Mouse (Mus musculus): Measurements from ENCODE around the gene Fgfr2. TPM values are rescaled to one million over a fixed set of nuclear protein-coding genes. Genes with fewer than 3 reads are reported as not detected.
A peak's percentile ranks its signal among the peaks of the same experiment; 100 is the strongest.

Fgfr2 gene
- polyA plus RNA-seq, 1 experiment: 1.7 TPM

DNA sequence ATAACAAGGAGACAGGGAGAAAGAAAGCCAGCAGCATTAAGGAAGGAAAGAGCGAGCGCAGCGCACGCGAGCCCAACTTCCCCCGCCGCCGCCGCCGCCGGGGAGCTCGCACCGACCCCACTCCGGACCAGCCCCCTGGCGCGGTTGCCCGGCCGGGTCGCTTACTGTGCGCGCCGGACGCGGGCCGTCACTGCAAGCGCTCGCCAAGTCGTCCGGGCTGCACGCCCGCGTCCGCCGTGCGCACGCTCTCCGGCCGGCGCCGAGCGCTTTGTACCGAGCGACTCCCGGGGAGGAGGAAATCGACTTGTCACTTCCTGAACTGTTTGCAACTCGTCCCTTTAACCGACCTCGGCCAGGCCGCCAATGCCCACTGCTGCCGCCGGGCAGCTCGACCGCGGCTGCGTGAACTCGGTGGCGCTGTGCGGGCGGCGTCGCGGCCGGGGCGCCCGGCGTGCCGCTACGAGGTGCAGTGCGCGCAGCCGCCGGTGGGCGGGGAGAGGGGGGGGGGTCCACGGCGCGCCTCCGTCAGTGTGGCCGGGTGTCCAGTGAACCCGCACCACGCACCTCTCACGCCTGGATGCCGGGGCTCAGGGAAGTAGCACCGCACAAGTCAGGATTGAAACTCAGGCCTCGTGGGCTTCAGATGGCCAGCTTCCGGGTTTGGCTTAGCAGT, 309.6 kb downstream of the Fgfr2 start, which contains the start of gene Fam53b:
Fam53b (minus strand) TSS at position 471 of the 673 bp plus-strand sequence.
- TF ChIP-seq MYOG (IDR thresholded peaks at IDR 0.05; ENCODE audit: control insufficient read depth, extremely low read depth, insufficient read length) (no peak), MYOD1 (IDR thresholded peaks at IDR 0.05; ENCODE audit: control insufficient read depth, insufficient read length, low read depth) (no peak), MAX (IDR thresholded peaks at IDR 0.05) (peak; percentile 43), CTCF (IDR thresholded peaks at IDR 0.05; ENCODE audit: control insufficient read depth, insufficient read depth, insufficient read length) (peak; percentile 55)
- no peaks in the 10 kb centered on the region for H3K36me3 ChIP-seq (ENCODE audit: control insufficient read depth, insufficient read depth)
- H3K79me2 ChIP-seq (ENCODE audit: control insufficient read depth, insufficient read depth): no peaks in the 10 kb centered on the region
- H3ac ChIP-seq (ENCODE audit: control insufficient read depth, insufficient read length, low read depth): peak within 1 kb of the TSS; percentile 69
- H3K27me3 ChIP-seq (ENCODE audit: control insufficient read depth, insufficient read depth, insufficient read length): no peaks in the 10 kb centered on the region
- peak within 1 kb of the TSS; percentile 32 for H3K4me3 ChIP-seq (ENCODE audit: insufficient read depth, poor library complexity, severe bottlenecking)
- no peaks in the 10 kb centered on the region for H3K79me3 ChIP-seq (ENCODE audit: low read depth)

DNA sequence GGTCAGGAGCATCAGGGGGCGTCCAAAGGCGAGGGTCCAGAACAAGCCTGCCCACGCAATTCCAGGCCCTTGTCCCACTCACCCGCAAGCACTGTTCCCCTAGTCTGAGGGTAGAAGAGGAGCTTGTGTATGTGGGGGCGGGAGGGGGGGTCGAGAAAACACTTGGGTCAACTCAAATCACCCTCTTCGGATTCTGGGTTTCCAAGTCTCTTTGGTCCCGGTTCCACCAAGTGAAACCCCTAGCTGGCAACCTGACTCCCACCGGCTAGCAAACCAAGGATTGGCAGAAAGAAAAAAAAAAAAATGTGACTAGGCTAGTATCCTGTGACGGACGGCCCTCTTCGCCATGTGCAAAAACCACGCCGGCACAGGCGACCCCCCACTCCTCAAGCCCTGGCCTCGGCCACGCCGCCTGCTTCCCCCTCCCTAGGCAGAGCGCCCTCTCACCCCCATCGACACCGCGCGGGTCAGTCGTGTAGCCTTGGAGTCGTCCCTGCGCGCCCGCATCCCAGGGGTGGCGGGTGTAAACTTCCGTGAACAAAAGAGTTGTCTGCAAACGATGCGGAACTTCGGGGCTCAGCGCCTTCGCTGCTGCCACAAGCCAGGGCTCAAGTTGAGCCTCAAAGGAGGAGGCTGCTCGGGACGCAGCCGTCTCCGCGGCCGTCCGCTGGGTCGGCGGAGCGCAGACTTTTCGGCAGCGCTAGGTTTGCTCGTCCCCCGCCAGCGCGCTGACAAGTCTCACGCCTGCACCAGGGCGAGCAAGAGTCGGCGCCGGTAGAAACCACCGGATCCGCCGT, 310.3 kb downstream of the Fgfr2 start:
- Histone ChIP-seq H3K4me3 (ENCODE audit: insufficient read depth, poor library complexity, severe bottlenecking) (peak overlapping the region; percentile 32), H3ac (ENCODE audit: control insufficient read depth, insufficient read length, low read depth) (peak overlapping the region; percentile 69), H3K79me3 (ENCODE audit: low read depth) (no peaks in the 10 kb centered on the region), H3K36me3 (ENCODE audit: control insufficient read depth, insufficient read depth) (no peaks in the 10 kb centered on the region), H3K79me2 (ENCODE audit: control insufficient read depth, insufficient read depth) (no peaks in the 10 kb centered on the region), H3K27me3 (ENCODE audit: control insufficient read depth, insufficient read depth, insufficient read length) (no peaks in the 10 kb centered on the region)
- no peak for TF ChIP-seq MYOD1 (IDR thresholded peaks at IDR 0.05; ENCODE audit: control insufficient read depth, insufficient read length, low read depth)
- no peak for TF ChIP-seq CTCF (IDR thresholded peaks at IDR 0.05; ENCODE audit: control insufficient read depth, insufficient read depth, insufficient read length)
- TF ChIP-seq CEBPB (IDR thresholded peaks at IDR 0.05; ENCODE audit: low read depth): no peak
- no peak for TF ChIP-seq MYOG (IDR thresholded peaks at IDR 0.05; ENCODE audit: control insufficient read depth, extremely low read depth, insufficient read length)
- no peak for TF ChIP-seq FOSL1 (IDR thresholded peaks at IDR 0.05; ENCODE audit: insufficient read depth, low read length, poor library complexity, severe bottlenecking)
- no peak for TF ChIP-seq MAX (IDR thresholded peaks at IDR 0.05)

DNA sequence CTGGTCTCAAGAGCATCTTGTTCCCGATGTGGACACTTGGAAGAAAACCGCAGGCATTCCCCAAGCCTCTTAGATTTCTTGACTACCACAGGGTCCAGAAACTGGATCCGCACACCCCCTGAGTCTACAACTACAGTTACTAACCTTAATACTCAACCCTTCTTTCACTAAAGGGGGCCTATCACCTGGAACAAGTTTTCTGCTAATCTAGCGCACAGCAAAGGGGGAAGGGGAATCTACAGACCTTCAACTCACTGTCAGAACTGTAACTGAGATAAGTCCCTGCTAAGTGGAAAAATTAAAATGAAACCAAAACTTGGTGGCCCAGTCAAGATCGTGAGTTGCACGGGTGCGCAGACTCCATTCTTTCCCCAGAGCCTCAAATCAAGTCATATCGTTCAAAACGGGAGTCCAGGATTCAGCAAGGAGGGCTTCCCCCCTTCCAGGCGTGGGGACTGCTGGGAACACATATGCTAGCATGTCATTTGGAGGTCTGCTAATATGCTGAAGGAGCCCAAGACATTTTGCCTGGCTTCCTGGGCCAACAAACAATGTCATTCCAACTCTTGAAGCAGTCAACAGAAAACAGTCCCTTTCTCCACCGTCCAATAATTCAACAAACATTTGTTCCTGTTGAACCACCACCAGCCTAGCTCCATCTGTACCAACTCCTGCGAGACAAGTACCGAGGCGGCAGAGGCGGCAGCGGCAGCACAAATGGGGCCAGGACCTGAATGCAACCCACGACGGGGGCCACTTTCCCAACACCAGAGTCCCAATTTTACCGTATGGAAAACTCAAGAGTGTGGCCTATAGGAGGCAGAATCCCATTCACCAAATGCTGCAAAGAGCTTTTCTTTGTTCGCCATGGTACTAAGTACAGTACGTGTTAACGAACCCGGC, 311.2 kb downstream of the Fgfr2 start:
- no peak for TF ChIP-seq MYOG (IDR thresholded peaks at IDR 0.05; ENCODE audit: control insufficient read depth, extremely low read depth, insufficient read length)
- TF ChIP-seq CTCF (IDR thresholded peaks at IDR 0.05; ENCODE audit: control insufficient read depth, insufficient read depth, insufficient read length): no peak
- TF ChIP-seq MYOD1 (IDR thresholded peaks at IDR 0.05; ENCODE audit: control insufficient read depth, insufficient read length, low read depth): no peak
- TF ChIP-seq CEBPB (IDR thresholded peaks at IDR 0.05; ENCODE audit: low read depth): no peak
- no peak for TF ChIP-seq MAX (IDR thresholded peaks at IDR 0.05)
- TF ChIP-seq USF1 (IDR thresholded peaks at IDR 0.05; ENCODE audit: low read depth): no peak
- TF ChIP-seq FOSL1 (IDR thresholded peaks at IDR 0.05; ENCODE audit: insufficient read depth, low read length, poor library complexity, severe bottlenecking): no peak
- Histone ChIP-seq H3K36me3 (ENCODE audit: control insufficient read depth, insufficient read depth) (no peaks in the 10 kb centered on the region), H3K79me2 (ENCODE audit: control insufficient read depth, insufficient read depth) (no peaks in the 10 kb centered on the region), H3K27me3 (ENCODE audit: control insufficient read depth, insufficient read depth, insufficient read length) (no peaks in the 10 kb centered on the region), H3K79me3 (ENCODE audit: low read depth) (no peaks in the 10 kb centered on the region), H3ac (ENCODE audit: control insufficient read depth, insufficient read length, low read depth) (peak overlapping the region; percentile 19), H3K4me3 (ENCODE audit: insufficient read depth, poor library complexity, severe bottlenecking) (no peak overlapping the region)

DNA sequence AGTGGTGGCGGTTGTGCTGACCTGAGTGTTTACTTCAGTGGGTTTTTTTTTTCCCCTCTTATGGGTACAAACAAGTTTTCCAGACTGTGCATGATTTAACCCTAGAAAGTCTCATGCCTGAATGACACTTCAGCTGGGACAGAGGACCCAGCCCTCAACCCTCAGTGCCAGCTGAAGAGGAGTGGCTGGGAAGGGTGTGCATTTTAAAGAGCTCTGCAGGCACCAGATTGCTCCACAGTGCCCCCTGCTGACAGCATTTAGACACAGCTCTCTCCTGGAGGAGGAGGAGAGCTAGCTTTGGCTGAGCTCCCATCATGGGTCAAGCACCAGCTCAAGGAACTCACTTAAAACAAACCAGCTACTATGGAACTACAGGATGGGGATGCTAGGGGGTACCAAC, 312.3 kb downstream of the Fgfr2 start:
- H3K36me3 ChIP-seq (ENCODE audit: control insufficient read depth, insufficient read depth): no peaks in the 10 kb centered on the region
- TF ChIP-seq CTCF (IDR thresholded peaks at IDR 0.05; ENCODE audit: control insufficient read depth, insufficient read depth, insufficient read length) (peak; percentile 74), MYOD1 (IDR thresholded peaks at IDR 0.05; ENCODE audit: control insufficient read depth, insufficient read length, low read depth) (no peak)
- no peak overlapping the region for H3K4me3 ChIP-seq (ENCODE audit: insufficient read depth, poor library complexity, severe bottlenecking)
- H3K79me2 ChIP-seq (ENCODE audit: control insufficient read depth, insufficient read depth): no peaks in the 10 kb centered on the region
- H3ac ChIP-seq (ENCODE audit: control insufficient read depth, insufficient read length, low read depth): no peak overlapping the region
- no peaks in the 10 kb centered on the region for H3K79me3 ChIP-seq (ENCODE audit: low read depth)
- H3K27me3 ChIP-seq (ENCODE audit: control insufficient read depth, insufficient read depth, insufficient read length): no peaks in the 10 kb centered on the region

DNA sequence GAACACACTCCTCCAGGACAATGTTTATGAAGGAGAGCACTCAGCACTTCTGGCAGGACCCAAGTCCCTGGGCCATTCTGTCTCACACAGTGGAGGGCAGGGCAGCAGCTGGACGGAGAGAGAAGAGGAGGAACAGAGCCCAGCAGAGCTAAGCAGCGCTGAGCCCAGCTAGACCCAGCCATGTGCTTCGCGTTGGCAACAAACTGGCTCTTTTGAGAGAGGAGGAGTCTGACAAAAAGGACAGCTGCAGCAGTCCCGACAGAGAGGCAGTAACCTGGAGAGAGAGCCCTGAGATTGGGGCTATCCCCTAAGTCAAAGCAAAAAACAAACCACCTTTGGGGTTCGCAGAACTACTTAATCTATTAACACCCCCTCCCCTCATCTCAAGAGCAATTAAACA, 312.8 kb downstream of the Fgfr2 start:
- no peaks in the 10 kb centered on the region for H3K36me3 ChIP-seq (ENCODE audit: control insufficient read depth, insufficient read depth)
- no peaks in the 10 kb centered on the region for H3K27me3 ChIP-seq (ENCODE audit: control insufficient read depth, insufficient read depth, insufficient read length)
- H3K79me3 ChIP-seq (ENCODE audit: low read depth): no peaks in the 10 kb centered on the region
- no peaks in the 10 kb centered on the region for H3K79me2 ChIP-seq (ENCODE audit: control insufficient read depth, insufficient read depth)
- H3ac ChIP-seq (ENCODE audit: control insufficient read depth, insufficient read length, low read depth): no peak overlapping the region
- TF ChIP-seq USF1 (IDR thresholded peaks at IDR 0.05; ENCODE audit: low read depth) (no peak), CTCF (IDR thresholded peaks at IDR 0.05; ENCODE audit: control insufficient read depth, insufficient read depth, insufficient read length) (no peak), CEBPB (IDR thresholded peaks at IDR 0.05; ENCODE audit: low read depth) (no peak), MYOD1 (IDR thresholded peaks at IDR 0.05; ENCODE audit: control insufficient read depth, insufficient read length, low read depth) (no peak), MAX (IDR thresholded peaks at IDR 0.05) (no peak), FOSL1 (IDR thresholded peaks at IDR 0.05; ENCODE audit: insufficient read depth, low read length, poor library complexity, severe bottlenecking) (no peak), MYOG (IDR thresholded peaks at IDR 0.05; ENCODE audit: control insufficient read depth, extremely low read depth, insufficient read length) (no peak)
- H3K4me3 ChIP-seq (ENCODE audit: insufficient read depth, poor library complexity, severe bottlenecking): no peak overlapping the region
